ENCODE assay signal across 12 mouse cellular contexts in genomic region chr11:88645821-88646220, GRCm38 (mm10).
DNase-seq lines count a peak whose midpoint lies in the region; ATAC-seq and TF ChIP-seq lines count a peak whose summit lies in the region.
"Had no signal": no experiment of that assay in that cellular context is flagged by ENCODE, and none has a peak within 500 bp of the region (broad histone marks: within the 10 kb centered on the region; RNA-seq: fewer than 3 reads in every experiment).

No protein-coding gene starts in this region.

- no peak overlapping the region for H3K4me2 ChIP-seq in kidney, embryonic 15.5 days
- no peak overlapping the region for H3K4me2 ChIP-seq in embryonic facial prominence, embryonic 13.5 days
- no peak overlapping the region for H3K4me2 ChIP-seq in forebrain, embryonic 16.5 days (ENCODE audit: low read length)
- H3K4me2 ChIP-seq in midbrain, embryonic 15.5 days, result no peak overlapping the region

- WGBS in kidney, embryonic 15.5 days, result 72% methylated on average over 7 of the region's 7 CpGs
- 77% methylated on average over 7 of the region's 7 CpGs for WGBS in kidney, adult 2 months
- WGBS in embryonic facial prominence, embryonic 13.5 days, result 68% methylated on average over 7 of the region's 7 CpGs
- WGBS in forebrain, embryonic 16.5 days, result 53% methylated on average over 7 of the region's 7 CpGs
- WGBS in midbrain, embryonic 15.5 days, result 65% methylated on average over 7 of the region's 7 CpGs

- no peak for TF ChIP-seq POLR2A in kidney, adult 2 months (IDR thresholded peaks at IDR 0.05; ENCODE audit: low read depth, low read length)

- 0 out of 2 replicates have a peak, but pooled peaks have one; percentile 40 for ATAC-seq in kidney, embryonic 15.5 days (replicated peaks; ENCODE audit: low FRiP score)
- ATAC-seq in embryonic facial prominence, embryonic 13.5 days (ENCODE audit: insufficient number of reproducible peaks, insufficient read depth, low FRiP score, low TSS enrichment, low read depth), result 0 out of 2 replicates have a peak, but pooled peaks have one; percentile 10
- no peak for ATAC-seq in forebrain, embryonic 16.5 days
- no peak for ATAC-seq in midbrain, embryonic 15.5 days (replicated peaks)
- ATAC-seq in monocyte, adult 5-6 weeks (replicated peaks; ENCODE audit: insufficient number of reproducible peaks, low FRiP score, low TSS enrichment, poor library complexity, severe bottlenecking), result no peak

- H3K27me3 ChIP-seq in kidney, embryonic 15.5 days, result no peaks in the 10 kb centered on the region
- no peaks in the 10 kb centered on the region for H3K27me3 ChIP-seq in kidney, adult 2 months (replicated peaks; ENCODE audit: control insufficient read depth, insufficient read depth, low read length)
- no peaks in the 10 kb centered on the region for H3K27me3 ChIP-seq in embryonic facial prominence, embryonic 13.5 days
- no peaks in the 10 kb centered on the region for H3K27me3 ChIP-seq in forebrain, embryonic 16.5 days (replicated peaks; ENCODE audit: control insufficient read depth, insufficient read depth, low read length)
- no peaks in the 10 kb centered on the region for H3K27me3 ChIP-seq in midbrain, embryonic 15.5 days (replicated peaks)

- DNase-seq in kidney, adult 2 months, result no peak
- DNase-seq in cerebellum, postnatal 14 days, result no peak
- DNase-seq in urinary bladder, postnatal 10 days (ENCODE audit: low spot score), result no peak
- DNase-seq: heart, postnatal 36 days; lung, postnatal 14 days; thymus, postnatal 25 days had no signal

- no peak overlapping the region for H3K27ac ChIP-seq in kidney, embryonic 15.5 days
- no peak overlapping the region for H3K27ac ChIP-seq in kidney, adult 2 months (ENCODE audit: insufficient read depth, low read depth, low read length)
- H3K27ac ChIP-seq in embryonic facial prominence, embryonic 13.5 days, result 0 out of 2 replicates have a peak overlapping the region, but pooled peaks have one; percentile 13
- peak overlapping the region; percentile 60 for H3K27ac ChIP-seq in forebrain, embryonic 16.5 days (ENCODE audit: low read length)
- peak overlapping the region; percentile 58; the same call in 1 of the 2 replicates for H3K27ac ChIP-seq in midbrain, embryonic 15.5 days
- H3K27ac ChIP-seq: kidney, postnatal 0 days had no signal

- H3K4me1 ChIP-seq in kidney, embryonic 15.5 days, result peaks cover 27% of the 10 kb centered on the region
- H3K4me1 ChIP-seq in kidney, adult 2 months (ENCODE audit: control insufficient read depth, insufficient read depth, low read length), result no peaks in the 10 kb centered on the region
- H3K4me1 ChIP-seq in embryonic facial prominence, embryonic 13.5 days, result peaks cover 43% of the 10 kb centered on the region
- H3K4me1 ChIP-seq in forebrain, embryonic 16.5 days (replicated peaks; ENCODE audit: control insufficient read depth, insufficient read depth, low read length), result peaks cover 54% of the 10 kb centered on the region
- H3K4me1 ChIP-seq in midbrain, embryonic 15.5 days, result peaks cover 48% of the 10 kb centered on the region

- no peaks in the 10 kb centered on the region for H3K9me3 ChIP-seq in kidney, embryonic 15.5 days (replicated peaks)
- H3K9me3 ChIP-seq in embryonic facial prominence, embryonic 13.5 days, result no peaks in the 10 kb centered on the region
- H3K9me3 ChIP-seq in forebrain, embryonic 16.5 days (ENCODE audit: control insufficient read depth, low read length), result no peaks in the 10 kb centered on the region
- no peaks in the 10 kb centered on the region for H3K9me3 ChIP-seq in midbrain, embryonic 15.5 days

- no peak overlapping the region for H3K9ac ChIP-seq in kidney, embryonic 15.5 days
- no peak overlapping the region for H3K9ac ChIP-seq in embryonic facial prominence, embryonic 13.5 days
- H3K9ac ChIP-seq in forebrain, embryonic 16.5 days (replicated peaks; ENCODE audit: low read depth, low read length), result no peak overlapping the region
- H3K9ac ChIP-seq in midbrain, embryonic 15.5 days, result no peak overlapping the region

- TF ChIP-seq CTCF in kidney, adult 2 months (conservative IDR thresholded peaks at IDR 0.05; ENCODE audit: insufficient read depth, insufficient read length, low read depth, low read length), result no peak

- peaks cover 44% of the 10 kb centered on the region for H3K36me3 ChIP-seq in kidney, embryonic 15.5 days
- H3K36me3 ChIP-seq in kidney, adult 2 months (ENCODE audit: control insufficient read depth, insufficient read depth, low read length), result no peaks in the 10 kb centered on the region; the same call in 1 of the 2 replicates
- peaks cover 9% of the 10 kb centered on the region for H3K36me3 ChIP-seq in embryonic facial prominence, embryonic 13.5 days
- no peaks in the 10 kb centered on the region for H3K36me3 ChIP-seq in forebrain, embryonic 16.5 days (ENCODE audit: control insufficient read depth, insufficient read depth)
- no peaks in the 10 kb centered on the region for H3K36me3 ChIP-seq in midbrain, embryonic 15.5 days (replicated peaks)

- no peak overlapping the region for H3K4me3 ChIP-seq in kidney, embryonic 15.5 days (replicated peaks)
- H3K4me3 ChIP-seq in kidney, adult 2 months (ENCODE audit: insufficient read depth, low read depth, low read length), result no peak overlapping the region
- no peak overlapping the region for H3K4me3 ChIP-seq in embryonic facial prominence, embryonic 13.5 days
- no peak overlapping the region for H3K4me3 ChIP-seq in forebrain, embryonic 16.5 days (replicated peaks; ENCODE audit: low read length)
- H3K4me3 ChIP-seq in midbrain, embryonic 15.5 days, result no peak overlapping the region

Comparison
In these comparisons a context has a peak if more than half of its experiments do, and no peak if none do; other contexts are left out.
1. ATAC-seq: peak in kidney, embryonic 15.5 days (single experiment) and embryonic facial prominence, embryonic 13.5 days (single experiment); none in forebrain, embryonic 16.5 days (single experiment), midbrain, embryonic 15.5 days (single experiment) and monocyte, adult 5-6 weeks (single experiment).
2. H3K27ac ChIP-seq: peak in embryonic facial prominence, embryonic 13.5 days (single experiment), forebrain, embryonic 16.5 days (single experiment) and midbrain, embryonic 15.5 days (single experiment); none in kidney, embryonic 15.5 days (single experiment) and kidney, adult 2 months (single experiment).